Mouse (Mus musculus) urinary bladder, postnatal 10 days (tissue): ENCODE measurements around the gene Gm26741.

Source experiments
- DNase-seq: peaks from one replicate; pipeline ENCODE4 v3.0.0; 2022; ENCODE audit warnings: low spot score

Gm26741 gene

GRCm38 (mm10) chr10:52389438-52389837 lies 30.9 kb downstream of the Gm26741 start:
- no peak for DNase-seq

- DNase-seq = no peak
Measured at GRCm38 (mm10) chr10:52391208-52391607, 32.6 kb downstream of the Gm26741 start.

- no peak for DNase-seq
Measured at GRCm38 (mm10) chr10:52396647-52397046, 38.1 kb downstream of the Gm26741 start.

- no peak for DNase-seq
Measured at GRCm38 (mm10) chr10:52398715-52399114, 40.1 kb downstream of the Gm26741 start.

- no peak for DNase-seq
Measured at GRCm38 (mm10) chr10:52399722-52400121, 41.2 kb downstream of the Gm26741 start.

GRCm38 (mm10) chr10:52405160-52405559 lies 46.6 kb downstream of the Gm26741 start:
- no peak for DNase-seq

GRCm38 (mm10) chr10:52407526-52407925 lies 49.0 kb downstream of the Gm26741 start:
- DNase-seq = no peak
